Mouse (Mus musculus) left cerebral cortex, adult 2 months (tissue): ENCODE results near the gene Snapc5. TPM values are rescaled to one million over a fixed set of nuclear protein-coding genes. Genes with fewer than 3 reads are reported as not detected.

ENCODE experiments used
- DNase-seq, 2 experiments: peaks; one replicate each; pipeline ENCODE4 v3.0.0; 2021 to 2022; ENCODE audit warnings: low spot score in 2 of 2, mixed read lengths in 1 of 2; ENCODE audit errors: extremely low spot score in 1 of 2
- H3K27ac ChIP-seq: fragments of 200-600 bp; 2 replicates; pipeline ENCODE4 v1.8.1; 2022
- H3K4me3 ChIP-seq: fragments of 200-600 bp; 2 replicates; pipeline ENCODE4 v1.8.1; 2022
- CTCF ChIP-seq: fragments of 200-600 bp; IDR thresholded peaks from 2 replicates; pipeline ENCODE4 v1.8.1; 2022; ENCODE audit warnings: antibody characterized with exemption, mild to moderate bottlenecking, moderate library complexity
- intact Hi-C: fragments of 180-260 bp; cut with DNase I; formaldehyde crosslinking; loops from one replicate; pipeline ENCODE4 v1.15.1; 2025
- total RNA-seq, 2 experiments: library from RNA; stranded (reverse); gene quantifications; 2 replicates each; pipeline ENCODE4 v1.2.3; 2021

Gene Snapc5
- total RNA-seq, 2 experiments from 2014 or later = 20.5 to 21.6 TPM

- no peak for DNase-seq
- H3K27ac ChIP-seq = no peak overlapping the region
- intact Hi-C loops = no loop called here
- TF ChIP-seq CTCF = no peak
- no peak overlapping the region for H3K4me3 ChIP-seq
Measured at GRCm38 (mm10) chr9:64202331-64202730, 23.3 kb downstream of the Snapc5 start.

GRCm38 (mm10) chr9:64202866-64203265, 23.8 kb downstream of the Snapc5 start:
- H3K4me3 ChIP-seq = no peak overlapping the region
- H3K27ac ChIP-seq = no peak overlapping the region
- no peak for DNase-seq
- intact Hi-C loops = no loop called here
- no peak for TF ChIP-seq CTCF

- no peak for TF ChIP-seq CTCF
- H3K4me3 ChIP-seq = no peak overlapping the region
- no peak for DNase-seq
- H3K27ac ChIP-seq = peak overlapping the region; percentile 49; the same call in 1 of the 2 replicates
- intact Hi-C loops = no loop called here
Measured at GRCm38 (mm10) chr9:64207509-64208084, 28.5 kb downstream of the Snapc5 start.

- intact Hi-C loops = no loop called here
- Histone ChIP-seq H3K4me3 (no peak overlapping the region), H3K27ac (no peak overlapping the region)
- no peak for TF ChIP-seq CTCF
- DNase-seq = no peak
Measured at GRCm38 (mm10) chr9:64214452-64214851, 35.4 kb downstream of the Snapc5 start.

GRCm38 (mm10) chr9:64216090-64216489, 37.0 kb downstream of the Snapc5 start:
- Histone ChIP-seq H3K4me3 (no peak overlapping the region), H3K27ac (no peak overlapping the region)
- DNase-seq = no peak
- intact Hi-C loops = no loop called here
- no peak for TF ChIP-seq CTCF

GRCm38 (mm10) chr9:64216641-64217040, 37.6 kb downstream of the Snapc5 start:
- intact Hi-C loops = no loop called here
- no peak for TF ChIP-seq CTCF
- H3K4me3 ChIP-seq = no peak overlapping the region
- no peak overlapping the region for H3K27ac ChIP-seq
- no peak for DNase-seq

- intact Hi-C loops = no loop called here
- no peak for TF ChIP-seq CTCF
- no peak overlapping the region for H3K27ac ChIP-seq
- no peak for DNase-seq
- H3K4me3 ChIP-seq = no peak overlapping the region
Measured at GRCm38 (mm10) chr9:64217887-64218286, 38.8 kb downstream of the Snapc5 start.

- no peak for TF ChIP-seq CTCF
- Histone ChIP-seq H3K4me3 (no peak overlapping the region), H3K27ac (no peak overlapping the region)
- no peak for DNase-seq
- intact Hi-C loops = no loop called here
Measured at GRCm38 (mm10) chr9:64219305-64219704, 40.2 kb downstream of the Snapc5 start.

- TF ChIP-seq CTCF = no peak
- DNase-seq = no peak
- Histone ChIP-seq H3K4me3 (no peak overlapping the region), H3K27ac (no peak overlapping the region)
- intact Hi-C loops = no loop called here
Measured at GRCm38 (mm10) chr9:64219772-64220420, 40.8 kb downstream of the Snapc5 start.

GRCm38 (mm10) chr9:64220603-64221002, 41.5 kb downstream of the Snapc5 start:
- intact Hi-C loops = no loop called here
- DNase-seq = no peak
- Histone ChIP-seq H3K27ac (no peak overlapping the region), H3K4me3 (no peak overlapping the region)
- TF ChIP-seq CTCF = no peak

- Histone ChIP-seq H3K4me3 (no peak overlapping the region), H3K27ac (no peak overlapping the region)
- DNase-seq = no peak
- intact Hi-C loops = no loop called here
- TF ChIP-seq CTCF = no peak
Measured at GRCm38 (mm10) chr9:64221480-64221879, 42.4 kb downstream of the Snapc5 start.

GRCm38 (mm10) chr9:64222098-64222497, 43.0 kb downstream of the Snapc5 start:
- no peak for TF ChIP-seq CTCF
- H3K27ac ChIP-seq = peak overlapping the region; percentile 44; the same call in 1 of the 2 replicates
- H3K4me3 ChIP-seq = no peak overlapping the region
- no peak for DNase-seq
- intact Hi-C loops = no loop called here

GRCm38 (mm10) chr9:64225805-64226204, 46.7 kb downstream of the Snapc5 start:
- TF ChIP-seq CTCF = no peak
- intact Hi-C loops = no loop called here
- no peak for DNase-seq
- no peak overlapping the region for H3K27ac ChIP-seq
- no peak overlapping the region for H3K4me3 ChIP-seq
